Mouse (Mus musculus): ENCODE measurements at regions not wholly inside any gene's neighbourhood (a gene's known extent, or its start where the extent isn't known, plus 50 kb on each side); places are given as distances from the start of the nearest gene placed in this dataset.

DNA sequence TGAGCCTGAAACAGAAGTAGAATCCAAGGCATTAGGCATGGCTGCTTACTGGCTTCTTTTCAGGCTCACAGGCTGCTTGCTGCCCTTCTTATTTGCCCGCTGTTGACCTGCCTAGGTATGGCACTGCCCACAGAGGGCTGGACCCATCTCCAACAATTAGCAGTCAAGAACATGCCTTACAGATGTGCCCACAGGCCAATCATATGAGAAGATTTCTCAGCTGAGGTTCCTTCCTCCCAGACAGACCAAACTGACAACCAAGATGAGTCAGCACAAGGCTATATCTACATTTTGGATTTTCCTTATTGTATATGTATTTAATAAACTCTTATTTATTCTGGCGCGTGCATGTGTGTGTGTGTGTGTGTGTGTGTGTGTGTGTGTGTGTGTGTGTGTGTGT is 76.0 kb downstream of the Ifng start:
- no peak for TF ChIP-seq HCFC1 (IDR thresholded peaks at IDR 0.05; ENCODE audit: borderline replicate concordance, insufficient read depth, low read length)
- TF ChIP-seq ZNF384 (IDR thresholded peaks at IDR 0.05; ENCODE audit: low read depth, low read length) = no peak
- TF ChIP-seq CHD2 (IDR thresholded peaks at IDR 0.05; ENCODE audit: low read depth, low read length) = no peak
- no peak for TF ChIP-seq MAFK (IDR thresholded peaks at IDR 0.05; ENCODE audit: insufficient read depth, low read depth, low read length)
- no peak for TF ChIP-seq ZC3H11A (IDR thresholded peaks at IDR 0.05; ENCODE audit: borderline replicate concordance, low read depth, low read length)
- Histone ChIP-seq H3K9ac (ENCODE audit: insufficient read depth, low read depth, low read length, poor library complexity, severe bottlenecking) (no peak overlapping the region), H3K4me1 (ENCODE audit: control insufficient read depth in 2 of 2, insufficient read depth in 2 of 2, low read length in 2 of 2, poor library complexity in 1 of 2) (no peaks in the 10 kb centered on the region), H3K4me3 (ENCODE audit: insufficient read depth in 1 of 2, low read depth in 1 of 2, low read length in 2 of 2, poor library complexity in 1 of 2, severe bottlenecking in 1 of 2) (no peak overlapping the region), H3K27ac (ENCODE audit: insufficient read depth, low read depth, low read length, poor library complexity, severe bottlenecking) (no peak overlapping the region), H3K36me3 (ENCODE audit: control insufficient read depth, insufficient read depth, low read length, poor library complexity, severe bottlenecking) (no peaks in the 10 kb centered on the region), H3K9me3 (ENCODE audit: control insufficient read depth, insufficient read depth, low read depth, low read length) (no peaks in the 10 kb centered on the region)
- in situ Hi-C loops (cut with MboI; ENCODE audit: low sequenced_read_pairs in 2 of 2, unreplicated experiment in 2 of 2) = no loop called here
- no peak for DNase-seq (ENCODE audit: low read depth, low spot score)

DNA sequence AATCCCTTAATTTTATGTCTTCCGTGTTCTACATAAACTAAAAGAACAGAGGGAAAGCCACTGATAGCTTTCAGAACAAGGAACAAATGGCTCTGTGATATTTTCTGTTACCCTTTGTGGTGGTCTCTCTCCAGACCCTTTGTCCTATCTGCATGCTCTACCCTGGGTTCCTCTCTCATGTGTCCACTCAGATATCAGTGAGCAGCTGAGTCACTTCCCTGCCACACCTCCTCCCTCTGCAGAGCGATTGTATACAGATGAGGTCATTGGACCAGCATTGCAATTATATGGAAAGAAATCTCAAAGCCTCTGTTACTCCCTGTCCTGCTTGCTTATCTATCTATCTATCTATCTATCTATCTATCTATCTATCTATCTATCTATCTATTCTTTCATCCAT is 77.1 kb downstream of the Ifng start:
- DNase-seq (ENCODE audit: low read depth, low spot score) = no peak
- no peaks in the 10 kb centered on the region for H3K36me3 ChIP-seq (ENCODE audit: control insufficient read depth, insufficient read depth, low read length, poor library complexity, severe bottlenecking)

DNA sequence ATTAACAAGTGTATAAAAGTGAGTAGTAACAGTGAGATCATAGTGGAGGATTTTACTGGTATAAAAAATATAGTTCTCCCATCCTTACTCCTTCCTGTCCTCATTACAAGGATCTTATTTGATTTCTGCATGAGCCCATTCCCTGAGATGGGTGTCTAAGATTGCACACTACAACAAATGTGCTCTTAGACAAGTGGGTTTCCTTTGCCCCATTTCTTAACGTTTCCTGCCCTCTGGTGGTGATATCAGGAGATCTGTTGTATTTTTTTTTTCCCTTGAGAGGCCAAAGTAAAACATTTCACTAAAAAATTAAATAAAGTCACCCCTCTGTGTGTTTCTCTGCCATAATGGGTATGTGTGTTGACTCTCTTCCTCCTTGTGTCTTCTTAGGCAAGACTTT is 105.1 kb downstream of the Ifng start:
- no peaks in the 10 kb centered on the region for H3K9me3 ChIP-seq (ENCODE audit: control insufficient read depth, insufficient read depth, low read depth, low read length)
- H3K4me1 ChIP-seq (ENCODE audit: control insufficient read depth in 2 of 2, insufficient read depth in 2 of 2, low read length in 2 of 2, poor library complexity in 1 of 2) = no peaks in the 10 kb centered on the region
- in situ Hi-C loops (cut with MboI; ENCODE audit: low sequenced_read_pairs in 2 of 2, unreplicated experiment in 2 of 2) = loop anchor here in 1 of 2 experiments (10.0 kb wide), 1 partner anchor 381 kb away; no protein-coding TSS in a partner anchor
- no peak overlapping the region for H3K9ac ChIP-seq (ENCODE audit: insufficient read depth, low read depth, low read length, poor library complexity, severe bottlenecking)
- no peak overlapping the region for H3K4me3 ChIP-seq (ENCODE audit: insufficient read depth in 1 of 2, low read depth in 1 of 2, low read length in 2 of 2, poor library complexity in 1 of 2, severe bottlenecking in 1 of 2)
- no peak overlapping the region for H3K27ac ChIP-seq (ENCODE audit: insufficient read depth, low read depth, low read length, poor library complexity, severe bottlenecking)
- DNase-seq (ENCODE audit: low read depth, low spot score) = peak; percentile 12
- H3K36me3 ChIP-seq (ENCODE audit: control insufficient read depth, insufficient read depth, low read length, poor library complexity, severe bottlenecking) = no peaks in the 10 kb centered on the region
- TF ChIP-seq ZC3H11A (IDR thresholded peaks at IDR 0.05; ENCODE audit: borderline replicate concordance, low read depth, low read length) = peak; percentile 39; the same call in 1 of the 2 replicates
- TF ChIP-seq ZNF384 (IDR thresholded peaks at IDR 0.05; ENCODE audit: low read depth, low read length) = peak; percentile 65; the same call in 1 of the 2 replicates
- no peak for TF ChIP-seq HCFC1 (IDR thresholded peaks at IDR 0.05; ENCODE audit: borderline replicate concordance, insufficient read depth, low read length)
- TF ChIP-seq MAFK (IDR thresholded peaks at IDR 0.05; ENCODE audit: insufficient read depth, low read depth, low read length) = no peak
- TF ChIP-seq CHD2 (IDR thresholded peaks at IDR 0.05; ENCODE audit: low read depth, low read length) = no peak

More for the DNA sequence above, 77.1 kb downstream of the Ifng start:
- H3K4me3 ChIP-seq (ENCODE audit: insufficient read depth in 1 of 2, low read depth in 1 of 2, low read length in 2 of 2, poor library complexity in 1 of 2, severe bottlenecking in 1 of 2) = no peak overlapping the region
- in situ Hi-C loops (cut with MboI; ENCODE audit: low sequenced_read_pairs in 2 of 2, unreplicated experiment in 2 of 2) = no loop called here
- no peak overlapping the region for H3K27ac ChIP-seq (ENCODE audit: insufficient read depth, low read depth, low read length, poor library complexity, severe bottlenecking)
- H3K9ac ChIP-seq (ENCODE audit: insufficient read depth, low read depth, low read length, poor library complexity, severe bottlenecking) = no peak overlapping the region
- no peak for TF ChIP-seq MAFK (IDR thresholded peaks at IDR 0.05; ENCODE audit: insufficient read depth, low read depth, low read length)
- TF ChIP-seq ZC3H11A (IDR thresholded peaks at IDR 0.05; ENCODE audit: borderline replicate concordance, low read depth, low read length) = no peak
- no peak for TF ChIP-seq ZNF384 (IDR thresholded peaks at IDR 0.05; ENCODE audit: low read depth, low read length)
- no peak for TF ChIP-seq HCFC1 (IDR thresholded peaks at IDR 0.05; ENCODE audit: borderline replicate concordance, insufficient read depth, low read length)
- TF ChIP-seq CHD2 (IDR thresholded peaks at IDR 0.05; ENCODE audit: low read depth, low read length) = no peak
- H3K4me1 ChIP-seq (ENCODE audit: control insufficient read depth in 2 of 2, insufficient read depth in 2 of 2, low read length in 2 of 2, poor library complexity in 1 of 2) = no peaks in the 10 kb centered on the region
- H3K9me3 ChIP-seq (ENCODE audit: control insufficient read depth, insufficient read depth, low read depth, low read length) = no peaks in the 10 kb centered on the region

DNA sequence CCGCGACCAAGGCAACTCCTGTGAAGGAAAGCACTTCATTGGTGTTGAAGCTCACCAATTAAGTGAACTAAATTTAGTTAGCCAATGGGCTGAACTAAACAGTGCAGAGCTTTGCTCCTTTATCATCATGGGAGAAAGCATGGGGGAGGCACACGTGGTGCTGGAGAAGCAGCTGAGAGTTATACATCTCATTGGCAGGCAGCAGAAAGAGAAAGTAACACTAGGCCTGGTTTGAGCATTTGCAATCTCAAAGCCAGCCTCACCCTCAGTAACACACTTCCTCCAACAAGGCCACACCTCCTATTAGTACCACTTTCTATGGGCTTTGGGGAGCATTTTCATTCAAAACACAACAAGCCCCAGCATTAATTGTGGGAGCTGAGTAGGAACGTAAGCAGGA is 109.4 kb downstream of the Ifng start:
- H3K9ac ChIP-seq (ENCODE audit: insufficient read depth, low read depth, low read length, poor library complexity, severe bottlenecking) = no peak overlapping the region
- H3K4me3 ChIP-seq (ENCODE audit: insufficient read depth in 1 of 2, low read depth in 1 of 2, low read length in 2 of 2, poor library complexity in 1 of 2, severe bottlenecking in 1 of 2) = no peak overlapping the region
- no peaks in the 10 kb centered on the region for H3K36me3 ChIP-seq (ENCODE audit: control insufficient read depth, insufficient read depth, low read length, poor library complexity, severe bottlenecking)
- no peak for DNase-seq (ENCODE audit: low read depth, low spot score)
- TF ChIP-seq CHD2 (IDR thresholded peaks at IDR 0.05; ENCODE audit: low read depth, low read length) (no peak), MAFK (IDR thresholded peaks at IDR 0.05; ENCODE audit: insufficient read depth, low read depth, low read length) (no peak), ZC3H11A (IDR thresholded peaks at IDR 0.05; ENCODE audit: borderline replicate concordance, low read depth, low read length) (no peak), ZNF384 (IDR thresholded peaks at IDR 0.05; ENCODE audit: low read depth, low read length) (no peak), HCFC1 (IDR thresholded peaks at IDR 0.05; ENCODE audit: borderline replicate concordance, insufficient read depth, low read length) (no peak)
- no peaks in the 10 kb centered on the region for H3K9me3 ChIP-seq (ENCODE audit: control insufficient read depth, insufficient read depth, low read depth, low read length)
- in situ Hi-C loops (cut with MboI; ENCODE audit: low sequenced_read_pairs in 2 of 2, unreplicated experiment in 2 of 2) = no loop called here
- no peak overlapping the region for H3K27ac ChIP-seq (ENCODE audit: insufficient read depth, low read depth, low read length, poor library complexity, severe bottlenecking)
- H3K4me1 ChIP-seq (ENCODE audit: control insufficient read depth in 2 of 2, insufficient read depth in 2 of 2, low read length in 2 of 2, poor library complexity in 1 of 2) = no peaks in the 10 kb centered on the region

DNA sequence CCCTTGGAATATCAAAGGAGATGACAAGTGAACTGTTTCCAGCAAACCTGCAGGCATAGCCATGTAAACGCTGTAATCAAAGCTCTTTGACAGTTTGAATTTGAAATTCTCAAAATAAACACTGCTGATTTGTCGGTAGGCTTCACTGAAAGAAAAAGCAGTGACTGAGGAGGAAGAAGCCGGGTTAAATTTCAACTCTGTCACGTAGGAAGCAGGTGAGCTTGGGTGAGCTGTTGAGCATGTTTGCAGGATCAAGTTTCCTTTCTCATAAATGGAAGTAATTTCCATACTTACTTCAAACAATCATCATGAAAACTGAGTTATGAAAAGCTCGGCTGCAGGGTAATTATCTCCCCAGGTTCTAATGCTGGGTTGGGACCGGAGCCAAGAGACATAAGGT is 118.0 kb downstream of the Ifng start:
- in situ Hi-C loops (cut with MboI; ENCODE audit: low sequenced_read_pairs in 2 of 2, unreplicated experiment in 2 of 2) = no loop called here
- no peak for TF ChIP-seq ZNF384 (IDR thresholded peaks at IDR 0.05; ENCODE audit: low read depth, low read length)
- TF ChIP-seq HCFC1 (IDR thresholded peaks at IDR 0.05; ENCODE audit: borderline replicate concordance, insufficient read depth, low read length) = no peak
- no peak for TF ChIP-seq CHD2 (IDR thresholded peaks at IDR 0.05; ENCODE audit: low read depth, low read length)
- TF ChIP-seq ZC3H11A (IDR thresholded peaks at IDR 0.05; ENCODE audit: borderline replicate concordance, low read depth, low read length) = no peak
- TF ChIP-seq MAFK (IDR thresholded peaks at IDR 0.05; ENCODE audit: insufficient read depth, low read depth, low read length) = no peak
- Histone ChIP-seq H3K4me3 (ENCODE audit: insufficient read depth in 1 of 2, low read depth in 1 of 2, low read length in 2 of 2, poor library complexity in 1 of 2, severe bottlenecking in 1 of 2) (no peak overlapping the region), H3K36me3 (ENCODE audit: control insufficient read depth, insufficient read depth, low read length, poor library complexity, severe bottlenecking) (no peaks in the 10 kb centered on the region), H3K27ac (ENCODE audit: insufficient read depth, low read depth, low read length, poor library complexity, severe bottlenecking) (no peak overlapping the region), H3K4me1 (ENCODE audit: control insufficient read depth in 2 of 2, insufficient read depth in 2 of 2, low read length in 2 of 2, poor library complexity in 1 of 2) (no peaks in the 10 kb centered on the region), H3K9ac (ENCODE audit: insufficient read depth, low read depth, low read length, poor library complexity, severe bottlenecking) (no peak overlapping the region), H3K9me3 (ENCODE audit: control insufficient read depth, insufficient read depth, low read depth, low read length) (no peaks in the 10 kb centered on the region)
- DNase-seq (ENCODE audit: low read depth, low spot score) = no peak

Measured in ES-E14 (cell line).